Mouse (Mus musculus) CD4-positive helper T cell, adult 2 months (primary cell): Measurements from ENCODE around the gene Rnase11.

ENCODE experiments used
- DNase-seq: peaks from one replicate; pipeline ENCODE4 v3.0.0-alpha.2; 2012; ENCODE audit warnings: low read depth, missing footprints, low spot score

Gene Rnase11

DNA sequence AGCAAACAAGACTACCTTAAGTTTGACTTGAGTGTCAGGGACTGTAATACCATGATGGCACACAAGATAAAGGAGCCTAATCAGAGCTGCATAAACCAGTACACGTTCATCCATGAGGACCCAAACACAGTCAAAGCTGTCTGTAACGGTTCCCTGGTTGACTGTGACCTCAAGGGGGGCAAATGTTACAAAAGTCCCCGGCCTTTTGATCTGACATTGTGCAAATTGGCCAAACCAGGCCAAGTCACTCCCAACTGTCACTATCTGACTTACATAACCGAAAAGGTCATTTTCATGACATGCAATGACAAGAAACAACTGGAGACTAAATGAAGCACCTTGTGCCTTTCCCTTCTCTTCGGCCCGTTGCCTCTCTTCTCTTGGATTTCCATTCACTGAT lies 40.4 kb downstream of the Rnase11 start:
- DNase-seq = no peak

DNA sequence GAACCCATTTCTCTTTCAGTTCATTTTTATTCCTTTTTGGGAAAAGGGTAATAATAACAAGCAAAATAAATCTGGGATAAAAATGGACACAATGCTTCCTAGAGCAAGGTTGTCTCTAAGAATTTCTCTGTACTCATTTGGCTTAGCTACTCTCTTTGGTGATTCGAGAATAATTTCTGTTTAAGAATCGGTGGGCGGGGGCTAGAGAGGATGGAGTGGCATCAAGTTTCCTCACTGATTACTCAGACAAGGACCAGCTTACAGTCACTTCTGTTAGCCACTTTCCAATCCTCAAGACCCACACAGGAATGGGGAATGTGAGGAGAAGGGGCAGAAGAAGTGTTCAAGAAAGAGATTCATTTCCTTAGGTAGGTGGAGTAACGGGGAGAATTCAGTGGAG lies 41.2 kb downstream of the Rnase11 start:
- no peak for DNase-seq

DNA sequence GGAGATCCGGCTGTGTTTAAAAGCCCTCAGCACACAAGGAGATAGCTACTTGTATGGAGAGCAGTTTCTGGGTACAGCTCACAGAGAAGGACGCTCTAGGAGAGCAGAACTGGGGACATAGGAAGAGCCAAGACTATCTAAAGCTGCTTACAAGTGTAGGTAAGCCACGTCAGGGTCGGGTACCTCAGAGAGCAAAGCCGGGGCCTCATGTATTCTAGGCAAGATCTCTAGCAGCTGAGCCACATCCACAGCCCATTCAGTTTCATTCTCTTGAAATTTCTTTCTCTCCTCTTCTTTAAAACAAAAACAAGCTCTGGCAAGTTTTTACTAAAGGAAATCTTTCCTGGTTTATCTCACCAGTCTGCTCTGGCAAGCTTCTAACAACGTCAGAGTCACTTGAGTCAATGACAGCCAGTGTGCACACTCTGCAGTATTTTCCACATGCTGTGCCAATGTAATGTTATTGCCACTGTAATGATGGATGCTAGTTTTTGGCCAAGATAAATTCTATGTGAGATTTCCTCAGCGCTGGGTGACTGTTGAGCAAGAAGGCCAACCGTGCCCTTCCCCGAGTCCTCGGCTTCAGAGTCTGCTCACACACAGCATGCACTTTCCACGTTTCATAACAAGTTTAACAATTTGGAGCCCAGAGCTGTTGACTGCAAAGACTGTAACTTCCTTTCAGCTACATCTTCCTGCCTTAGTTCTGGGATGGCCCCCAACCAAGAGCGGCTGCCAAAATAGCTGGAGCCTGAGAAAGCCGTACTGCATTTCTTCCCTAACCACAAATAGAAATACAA lies 41.8 kb downstream of the Rnase11 start:
- DNase-seq = no peak

DNA sequence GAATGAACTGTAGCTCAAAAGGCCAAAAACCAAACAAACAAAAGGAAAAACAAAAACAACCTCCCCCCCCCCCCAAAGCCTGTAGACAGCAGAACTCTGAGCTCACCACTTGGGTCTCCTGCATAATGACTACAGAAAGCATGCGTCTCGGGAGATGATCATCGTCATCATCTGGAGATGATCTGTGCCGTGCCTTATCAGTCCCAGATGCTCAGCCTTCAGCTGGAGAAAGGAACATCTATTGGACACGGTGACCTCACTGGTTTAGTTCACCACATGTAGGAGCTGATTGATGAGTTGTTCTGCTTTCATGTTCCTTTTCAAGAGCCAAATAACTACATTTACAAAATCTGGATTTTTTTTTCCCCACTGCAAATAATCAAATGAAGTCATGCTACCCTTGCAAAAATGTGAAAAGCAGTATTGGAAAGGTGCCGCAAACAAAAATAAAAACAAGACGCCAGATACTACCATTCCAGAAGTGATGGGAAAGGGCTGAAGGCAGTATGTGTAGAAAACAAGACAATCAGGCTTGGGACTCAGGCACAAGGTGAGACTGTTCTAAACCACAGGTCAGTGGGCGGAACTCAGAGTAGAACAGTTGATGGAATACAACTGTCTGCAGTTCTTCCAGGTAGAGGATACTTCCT lies 42.7 kb downstream of the Rnase11 start, which contains the start of gene Rnase10:
Gene Rnase10, plus strand, starts transcription at position 600 of the 650 bp plus-strand sequence.
- DNase-seq = no peak
